In the genomic region with DNA sequence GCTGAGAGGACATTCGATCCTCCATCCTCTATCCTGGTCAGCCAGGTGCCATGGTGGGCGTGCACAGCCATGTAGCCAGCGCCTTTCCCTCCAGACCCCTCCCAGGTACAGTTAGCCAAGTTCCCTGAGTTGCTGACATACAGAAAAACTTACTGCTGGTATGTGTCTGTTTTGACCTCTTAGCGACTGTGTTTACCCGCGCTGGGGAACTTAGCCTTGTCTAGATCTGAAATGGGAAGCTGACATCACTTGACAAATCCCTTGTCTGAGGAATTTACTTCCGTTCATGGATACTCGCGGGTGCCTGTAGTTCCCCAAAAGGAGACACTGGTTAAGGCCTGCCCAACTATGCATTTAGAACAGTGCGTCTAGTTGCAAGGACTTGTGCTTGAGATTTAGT, we compare ENCODE assay signal across 9 mouse cellular contexts. TPM values are rescaled to one million over a fixed set of nuclear protein-coding genes. Genes with fewer than 3 reads are reported as not detected.
DNase-seq lines count a peak whose midpoint lies in the region; ATAC-seq and TF ChIP-seq lines count a peak whose summit lies in the region.
"Had no signal": no experiment of that assay in that cellular context is flagged by ENCODE, and none has a peak within 500 bp of the region (broad histone marks: within the 10 kb centered on the region; RNA-seq: fewer than 3 reads in every experiment).

No protein-coding gene starts in this region.

- ATAC-seq in heart, embryonic 15.5 days (replicated peaks; ENCODE audit: insufficient number of reproducible peaks, insufficient read depth, low FRiP score, low read depth) = peak; percentile 20
- no peak for ATAC-seq in forebrain, embryonic 14.5 days
- no peak for ATAC-seq in liver, embryonic 12.5 days

- peak overlapping the region; percentile 85 for H3K4me3 ChIP-seq in heart, embryonic 15.5 days
- peak overlapping the region; percentile 25; the same call in 1 of the 2 replicates for H3K4me3 ChIP-seq in forebrain, embryonic 14.5 days (ENCODE audit: low read depth, low read length)
- H3K4me3 ChIP-seq in liver, embryonic 12.5 days = peak overlapping the region; percentile 47
- peak overlapping the region; percentile 78 for H3K4me3 ChIP-seq in myocyte

- H3K27ac ChIP-seq in heart, embryonic 15.5 days = peak overlapping the region; percentile 96
- H3K27ac ChIP-seq in forebrain, embryonic 14.5 days (ENCODE audit: low read depth, low read length) = no peak overlapping the region
- H3K27ac ChIP-seq in liver, embryonic 12.5 days = 0 out of 2 replicates have a peak overlapping the region, but pooled peaks have one; percentile 20

- H3K79me2 ChIP-seq in myocyte (ENCODE audit: control insufficient read depth, insufficient read depth) = peaks cover 11% of the 10 kb centered on the region

- H3K9ac ChIP-seq in heart, embryonic 15.5 days = peak overlapping the region; percentile 83
- no peak overlapping the region for H3K9ac ChIP-seq in forebrain, embryonic 14.5 days (ENCODE audit: low read length)
- H3K9ac ChIP-seq in liver, embryonic 12.5 days = peak overlapping the region; percentile 54; the same call in 1 of the 2 replicates

- no peak for TF ChIP-seq POLR2A in myocyte (IDR thresholded peaks at IDR 0.05; ENCODE audit: insufficient read length, low read depth)

- H3K9me3 ChIP-seq in heart, embryonic 15.5 days (replicated peaks) = no peaks in the 10 kb centered on the region
- no peaks in the 10 kb centered on the region for H3K9me3 ChIP-seq in forebrain, embryonic 14.5 days (replicated peaks; ENCODE audit: control insufficient read depth, low read length)
- H3K9me3 ChIP-seq in liver, embryonic 12.5 days (replicated peaks) = no peaks in the 10 kb centered on the region

- intact Hi-C loops in heart, postnatal 10 days (cut with DNase I) = loop anchor here (1.0 to 2.0 kb wide), 2 partner anchors 20 to 23 kb away; a partner anchor contains a TSS

- no peak for DNase-seq in heart, postnatal 10 days
- DNase-seq in forebrain, embryonic 14.5 days (ENCODE audit: low spot score) = no peak
- DNase-seq in gastrocnemius, adult 8-10 months (ENCODE audit: low spot score in 2 of 2) = no peak
- no peak for DNase-seq in layer of hippocampus, postnatal 14 days (ENCODE audit: low spot score in 2 of 2)
- DNase-seq in adrenal gland, postnatal 4 days (ENCODE audit: low spot score in 2 of 2) = no peak

- WGBS in heart, embryonic 15.5 days = 6% methylated on average over 10 of the region's 10 CpGs
- WGBS in forebrain, embryonic 14.5 days = 35% methylated on average over 10 of the region's 10 CpGs
- 20% methylated on average over 10 of the region's 10 CpGs for WGBS in liver, embryonic 12.5 days (ENCODE audit: insufficient replicate concordance)

- H3K27me3 ChIP-seq in heart, embryonic 15.5 days = no peaks in the 10 kb centered on the region
- peaks cover 60% of the 10 kb centered on the region for H3K27me3 ChIP-seq in forebrain, embryonic 14.5 days (replicated peaks; ENCODE audit: control insufficient read depth, insufficient read depth, low read length)
- H3K27me3 ChIP-seq in liver, embryonic 12.5 days (replicated peaks) = peaks cover 70% of the 10 kb centered on the region
- H3K27me3 ChIP-seq in myocyte (ENCODE audit: control insufficient read depth, insufficient read depth, insufficient read length) = no peaks in the 10 kb centered on the region

- peaks cover 44% of the 10 kb centered on the region for H3K4me1 ChIP-seq in heart, embryonic 15.5 days (replicated peaks)
- peaks cover 2% of the 10 kb centered on the region for H3K4me1 ChIP-seq in forebrain, embryonic 14.5 days (ENCODE audit: control insufficient read depth, insufficient read depth, low read length)
- peaks cover 52% of the 10 kb centered on the region for H3K4me1 ChIP-seq in liver, embryonic 12.5 days

- H3ac ChIP-seq in myocyte (ENCODE audit: control insufficient read depth, insufficient read length) = peak overlapping the region; percentile 66

- peak overlapping the region; percentile 81 for H3K4me2 ChIP-seq in heart, embryonic 15.5 days
- H3K4me2 ChIP-seq in forebrain, embryonic 14.5 days (ENCODE audit: low read length) = peak overlapping the region; percentile 40; the same call in 1 of the 2 replicates
- H3K4me2 ChIP-seq in liver, embryonic 12.5 days = peak overlapping the region; percentile 68
- peak overlapping the region; percentile 79 for H3K4me2 ChIP-seq in myocyte (ENCODE audit: low read depth)

- H3K36me3 ChIP-seq in heart, embryonic 15.5 days = peaks cover 8% of the 10 kb centered on the region
- no peaks in the 10 kb centered on the region for H3K36me3 ChIP-seq in forebrain, embryonic 14.5 days (ENCODE audit: control insufficient read depth, insufficient read depth, low read length)
- H3K36me3 ChIP-seq in liver, embryonic 12.5 days = no peaks in the 10 kb centered on the region
- H3K36me3 ChIP-seq in myocyte (ENCODE audit: control insufficient read depth, insufficient read depth) = no peaks in the 10 kb centered on the region
- H3K36me3 ChIP-seq: G1E had no signal

TF ChIP-seq in myocyte, 11 proteins besides CTCF, POLR2A, EP300 and RAD21:
- no peak for TF ChIP-seq POLR2AphosphoS2 (IDR thresholded peaks at IDR 0.05; ENCODE audit: insufficient read length, low read depth)
- TF ChIP-seq E2F4 (IDR thresholded peaks at IDR 0.05; ENCODE audit: insufficient read depth) = no peak
- TF ChIP-seq TCF12 (IDR thresholded peaks at IDR 0.05; ENCODE audit: insufficient read depth, poor library complexity, severe bottlenecking) = no peak
- TF ChIP-seq SRF (IDR thresholded peaks at IDR 0.05; ENCODE audit: control insufficient read depth, insufficient read length, low read depth) = no peak
- no peak for TF ChIP-seq MYOG (IDR thresholded peaks at IDR 0.05; ENCODE audit: control insufficient read depth in 1 of 3, insufficient read depth in 1 of 3, insufficient read length in 2 of 3, low read depth in 2 of 3)
- no peak for TF ChIP-seq TCF3 (IDR thresholded peaks at IDR 0.05; ENCODE audit: insufficient read length, low read depth)
- TF ChIP-seq MAX (IDR thresholded peaks at IDR 0.05; ENCODE audit: low read depth) = no peak
- no peak for TF ChIP-seq MYOD1 (IDR thresholded peaks at IDR 0.05; ENCODE audit: control insufficient read depth in 1 of 3, insufficient read length in 2 of 3, low read depth in 2 of 3)
- TF ChIP-seq CEBPB (IDR thresholded peaks at IDR 0.05; ENCODE audit: insufficient read depth, poor library complexity, severe bottlenecking) = no peak
- no peak for TF ChIP-seq REST (IDR thresholded peaks at IDR 0.05; ENCODE audit: insufficient read depth, insufficient read length)
- no peak for TF ChIP-seq USF1 (IDR thresholded peaks at IDR 0.05; ENCODE audit: low read depth)

RNA-seq across cellular contexts. Expression of a gene that starts 16.5 kb away (rescaled TPM):
- 79.1 and 91.1 TPM in 2 replicates for polyA plus RNA-seq in heart, embryonic 15.5 days (2015; fragmentation: Nextera tagmentation; extraction: Ambion mirVana)
- 10 to 100 TPM; 43.3 to 49.7 TPM for total RNA-seq in heart, postnatal 10 days (2021)
- polyA plus RNA-seq in forebrain, embryonic 14.5 days (2014; fragmentation: Nextera tagmentation; extraction: Ambion mirVana) = 4.0 and 6.0 TPM in 2 replicates
- polyA plus RNA-seq in liver, embryonic 12.5 days (2016; fragmentation: Nextera tagmentation; extraction: Ambion mirVana) = 6.2 TPM in 2 replicates
- polyA plus RNA-seq in myocyte (2012; fragmentation: generic; extraction: Trizol) = 101 TPM
- 1 to 10 TPM; 5.7 to 7.6 (median 6.3) TPM for total RNA-seq in gastrocnemius, adult 8-10 months (2022)
- total RNA-seq in layer of hippocampus, postnatal 14 days (2021) = 1 to 10 TPM; 5.7 to 7.8 TPM
- 10 to 100 TPM; 21.3 to 23.9 TPM for total RNA-seq in adrenal gland, postnatal 4 days (2021)
- polyA plus RNA-seq: G1E had no signal

RNA-seq across cellular contexts. Expression of a gene that starts 20.4 kb away (rescaled TPM):
- 5.0 and 5.5 TPM in 2 replicates for polyA plus RNA-seq in heart, embryonic 15.5 days (2015; fragmentation: Nextera tagmentation; extraction: Ambion mirVana)
- total RNA-seq in heart, postnatal 10 days (2021) = 1 to 10 TPM; 5.4 to 6.3 TPM
- polyA plus RNA-seq in forebrain, embryonic 14.5 days (2014; fragmentation: Nextera tagmentation; extraction: Ambion mirVana) = 0.97 and 1.1 TPM in 2 replicates
- 1.7 and 2.0 TPM in 2 replicates for polyA plus RNA-seq in liver, embryonic 12.5 days (2016; fragmentation: Nextera tagmentation; extraction: Ambion mirVana)
- 1.9 TPM for polyA plus RNA-seq in myocyte (2012; fragmentation: generic; extraction: Trizol)
- 1 to 10 TPM; 3.4 to 4.5 (median 4.0) TPM for total RNA-seq in gastrocnemius, adult 8-10 months (2022)
- total RNA-seq in layer of hippocampus, postnatal 14 days (2021) = 1 to 10 TPM; 6.0 to 6.6 TPM
- total RNA-seq in adrenal gland, postnatal 4 days (2021) = 1 to 10 TPM; 8.2 to 8.5 TPM
- polyA plus RNA-seq: G1E had no signal

RNA-seq across cellular contexts. Expression of a gene that starts 23.7 kb away (rescaled TPM):
- 121 and 139 TPM in 2 replicates for polyA plus RNA-seq in heart, embryonic 15.5 days (2015; fragmentation: Nextera tagmentation; extraction: Ambion mirVana)
- 10 to 100 TPM; 96.6 to 99.5 TPM for total RNA-seq in heart, postnatal 10 days (2021)
- 145 and 166 TPM in 2 replicates for polyA plus RNA-seq in forebrain, embryonic 14.5 days (2014; fragmentation: Nextera tagmentation; extraction: Ambion mirVana)
- polyA plus RNA-seq in liver, embryonic 12.5 days (2016; fragmentation: Nextera tagmentation; extraction: Ambion mirVana) = 76.4 and 77.8 TPM in 2 replicates
- polyA plus RNA-seq in myocyte (2012; fragmentation: generic; extraction: Trizol) = 156 TPM
- total RNA-seq in gastrocnemius, adult 8-10 months (2022) = 10 to 100 TPM; 78.6 to 91.0 (median 90.1) TPM
- 100 to 1,000 TPM; 287 to 295 TPM for total RNA-seq in layer of hippocampus, postnatal 14 days (2021)
- total RNA-seq in adrenal gland, postnatal 4 days (2021) = 100 to 1,000 TPM; 126 to 136 TPM

RNA-seq across cellular contexts. Expression of a gene that starts 28.1 kb away (rescaled TPM):
- polyA plus RNA-seq in heart, embryonic 15.5 days (2015; fragmentation: Nextera tagmentation; extraction: Ambion mirVana) = 90.7 and 94.4 TPM in 2 replicates
- 10 to 100 TPM; 55.9 to 56.8 TPM for total RNA-seq in heart, postnatal 10 days (2021)
- polyA plus RNA-seq in forebrain, embryonic 14.5 days (2014; fragmentation: Nextera tagmentation; extraction: Ambion mirVana) = 79.6 and 83.4 TPM in 2 replicates
- 76.7 and 81.5 TPM in 2 replicates for polyA plus RNA-seq in liver, embryonic 12.5 days (2016; fragmentation: Nextera tagmentation; extraction: Ambion mirVana)
- 141 TPM for polyA plus RNA-seq in myocyte (2012; fragmentation: generic; extraction: Trizol)
- 10 to 100 TPM; 46.4 to 51.6 (median 50.3) TPM for total RNA-seq in gastrocnemius, adult 8-10 months (2022)
- total RNA-seq in layer of hippocampus, postnatal 14 days (2021) = 10 to 100 TPM; 55.3 to 63.7 TPM
- total RNA-seq in adrenal gland, postnatal 4 days (2021) = 10 to 100 TPM; 75.4 to 81.6 TPM

RNA-seq across cellular contexts. Expression of a gene that starts 32.8 kb away (rescaled TPM):
- 1.0 and 3.9 TPM in 2 replicates for polyA plus RNA-seq in heart, embryonic 15.5 days (2015; fragmentation: Nextera tagmentation; extraction: Ambion mirVana)
- total RNA-seq in heart, postnatal 10 days (2021) = 1 to 10 TPM in 1 of 2 experiments, under 1 TPM in 1; 0.52 to 1.0 TPM
- 0.19 and 0.62 TPM in 2 replicates for polyA plus RNA-seq in forebrain, embryonic 14.5 days (2014; fragmentation: Nextera tagmentation; extraction: Ambion mirVana)
- polyA plus RNA-seq in liver, embryonic 12.5 days (2016; fragmentation: Nextera tagmentation; extraction: Ambion mirVana) = 48.9 and 50.1 TPM in 2 replicates
- polyA plus RNA-seq in myocyte (2012; fragmentation: generic; extraction: Trizol) = 9.1 TPM
- total RNA-seq in gastrocnemius, adult 8-10 months (2022) = under 1 TPM; 0.34 to 0.56 (median 0.46) TPM
- total RNA-seq in layer of hippocampus, postnatal 14 days (2021) = 1 to 10 TPM; 1.3 to 2.1 TPM
- total RNA-seq in adrenal gland, postnatal 4 days (2021) = 1 to 10 TPM; 1.1 to 2.4 TPM

Comparison
In these comparisons a context has a peak if more than half of its experiments do, and no peak if none do; other contexts are left out.
1. H3K4me3 ChIP-seq: peak in every context shown above with its lines; median percentile 85 in heart, embryonic 15.5 days; 78 in myocyte; 47 in liver, embryonic 12.5 days; 25 in forebrain, embryonic 14.5 days.